Mouse (Mus musculus): Measurements from ENCODE around the gene Frmd4a. TPM values are rescaled to one million over a fixed set of nuclear protein-coding genes. Genes with fewer than 3 reads are reported as not detected.

The Frmd4a gene
- polyA plus RNA-seq, 1 experiment from 2014 or later, result 19.3 TPM

GRCm38 (mm10) chr2:4543417-4543775 is 525.9 kb downstream of the Frmd4a start:
- ATAC-seq (replicated peaks; ENCODE audit: extremely low read depth, insufficient read depth, low FRiP score), result no peak
- Histone ChIP-seq H3K4me3 (ENCODE audit: low read length) (no peak overlapping the region), H3K27me3 (ENCODE audit: control insufficient read depth, insufficient read depth, low read length) (no peaks in the 10 kb centered on the region), H3K36me3 (ENCODE audit: control insufficient read depth, insufficient read depth) (no peaks in the 10 kb centered on the region), H3K27ac (ENCODE audit: low read length) (no peak overlapping the region; the same call in 1 of the 2 replicates), H3K4me2 (ENCODE audit: low read depth, low read length) (no peak overlapping the region), H3K9me3 (replicated peaks; ENCODE audit: control insufficient read depth, low read length) (no peaks in the 10 kb centered on the region), H3K9ac (ENCODE audit: low read length) (no peak overlapping the region), H3K4me1 (ENCODE audit: control insufficient read depth, insufficient read depth, low read length) (peaks cover 37% of the 10 kb centered on the region)
- 42% methylated on average over 1 of the region's 1 CpGs for WGBS

- Histone ChIP-seq H3K4me3 (ENCODE audit: low read length) (no peak overlapping the region), H3K4me2 (ENCODE audit: low read depth, low read length) (peak overlapping the region; percentile 23; the same call in 1 of the 2 replicates), H3K27ac (ENCODE audit: low read length) (peak overlapping the region; percentile 79), H3K9me3 (replicated peaks; ENCODE audit: control insufficient read depth, low read length) (no peaks in the 10 kb centered on the region), H3K4me1 (ENCODE audit: control insufficient read depth, insufficient read depth, low read length) (peaks cover 37% of the 10 kb centered on the region), H3K27me3 (ENCODE audit: control insufficient read depth, insufficient read depth, low read length) (no peaks in the 10 kb centered on the region), H3K9ac (ENCODE audit: low read length) (no peak overlapping the region), H3K36me3 (ENCODE audit: control insufficient read depth, insufficient read depth) (no peaks in the 10 kb centered on the region)
- peak; percentile 54; the same call in 1 of the 2 replicates for ATAC-seq (replicated peaks; ENCODE audit: extremely low read depth, insufficient read depth, low FRiP score)
- 51% methylated on average over 5 of the region's 5 CpGs for WGBS
Observed at GRCm38 (mm10) chr2:4544360-4544759, 526.8 kb downstream of the Frmd4a start.

GRCm38 (mm10) chr2:4545261-4545660 is 527.7 kb downstream of the Frmd4a start:
- Histone ChIP-seq H3K9ac (ENCODE audit: low read length) (no peak overlapping the region), H3K4me2 (ENCODE audit: low read depth, low read length) (no peak overlapping the region), H3K27me3 (ENCODE audit: control insufficient read depth, insufficient read depth, low read length) (no peaks in the 10 kb centered on the region), H3K4me3 (ENCODE audit: low read length) (no peak overlapping the region), H3K9me3 (replicated peaks; ENCODE audit: control insufficient read depth, low read length) (no peaks in the 10 kb centered on the region), H3K4me1 (ENCODE audit: control insufficient read depth, insufficient read depth, low read length) (peaks cover 37% of the 10 kb centered on the region), H3K36me3 (ENCODE audit: control insufficient read depth, insufficient read depth) (no peaks in the 10 kb centered on the region), H3K27ac (ENCODE audit: low read length) (no peak overlapping the region)
- no peak for ATAC-seq (replicated peaks; ENCODE audit: extremely low read depth, insufficient read depth, low FRiP score)
- 84% methylated on average over 6 of the region's 6 CpGs for WGBS

GRCm38 (mm10) chr2:4547003-4547662 is 529.6 kb downstream of the Frmd4a start:
- 82% methylated on average over 5 of the region's 5 CpGs for WGBS
- ATAC-seq (replicated peaks; ENCODE audit: extremely low read depth, insufficient read depth, low FRiP score), result no peak

GRCm38 (mm10) chr2:4549271-4549670 is 531.8 kb downstream of the Frmd4a start:
- H3K27ac ChIP-seq (ENCODE audit: low read length), result no peak overlapping the region
- peaks cover 3% of the 10 kb centered on the region; the same call in 1 of the 2 replicates for H3K36me3 ChIP-seq (ENCODE audit: control insufficient read depth, insufficient read depth)
- ATAC-seq (replicated peaks; ENCODE audit: extremely low read depth, insufficient read depth, low FRiP score), result no peak
- no peak overlapping the region for H3K9ac ChIP-seq (ENCODE audit: low read length)
- H3K4me3 ChIP-seq (ENCODE audit: low read length), result no peak overlapping the region
- 86% methylated on average over 14 of the region's 14 CpGs for WGBS
- peaks cover 11% of the 10 kb centered on the region for H3K4me1 ChIP-seq (ENCODE audit: control insufficient read depth, insufficient read depth, low read length)
- no peaks in the 10 kb centered on the region for H3K9me3 ChIP-seq (replicated peaks; ENCODE audit: control insufficient read depth, low read length)
- H3K4me2 ChIP-seq (ENCODE audit: low read depth, low read length), result no peak overlapping the region
- H3K27me3 ChIP-seq (ENCODE audit: control insufficient read depth, insufficient read depth, low read length), result no peaks in the 10 kb centered on the region

More at GRCm38 (mm10) chr2:4547003-4547662, 529.6 kb downstream of the Frmd4a start:
- Histone ChIP-seq H3K9me3 (replicated peaks; ENCODE audit: control insufficient read depth, low read length) (no peaks in the 10 kb centered on the region), H3K4me2 (ENCODE audit: low read depth, low read length) (no peak overlapping the region), H3K27ac (ENCODE audit: low read length) (no peak overlapping the region), H3K36me3 (ENCODE audit: control insufficient read depth, insufficient read depth) (peaks cover 3% of the 10 kb centered on the region; the same call in 1 of the 2 replicates), H3K4me1 (ENCODE audit: control insufficient read depth, insufficient read depth, low read length) (peaks cover 32% of the 10 kb centered on the region), H3K9ac (ENCODE audit: low read length) (no peak overlapping the region), H3K4me3 (ENCODE audit: low read length) (no peak overlapping the region), H3K27me3 (ENCODE audit: control insufficient read depth, insufficient read depth, low read length) (no peaks in the 10 kb centered on the region)

GRCm38 (mm10) chr2:4550017-4550763 is 532.7 kb downstream of the Frmd4a start:
- Histone ChIP-seq H3K4me3 (ENCODE audit: low read length) (no peak overlapping the region), H3K27me3 (ENCODE audit: control insufficient read depth, insufficient read depth, low read length) (no peaks in the 10 kb centered on the region), H3K4me1 (ENCODE audit: control insufficient read depth, insufficient read depth, low read length) (peaks cover 7% of the 10 kb centered on the region), H3K36me3 (ENCODE audit: control insufficient read depth, insufficient read depth) (peaks cover 3% of the 10 kb centered on the region; the same call in 1 of the 2 replicates), H3K4me2 (ENCODE audit: low read depth, low read length) (no peak overlapping the region), H3K9me3 (replicated peaks; ENCODE audit: control insufficient read depth, low read length) (no peaks in the 10 kb centered on the region), H3K9ac (ENCODE audit: low read length) (no peak overlapping the region), H3K27ac (ENCODE audit: low read length) (no peak overlapping the region)
- 80% methylated on average over 10 of the region's 10 CpGs for WGBS
- no peak for ATAC-seq (replicated peaks; ENCODE audit: extremely low read depth, insufficient read depth, low FRiP score)

- H3K27ac ChIP-seq (ENCODE audit: low read length), result no peak overlapping the region
- H3K27me3 ChIP-seq (ENCODE audit: control insufficient read depth, insufficient read depth, low read length), result no peaks in the 10 kb centered on the region
- H3K4me3 ChIP-seq (ENCODE audit: low read length), result no peak overlapping the region
- peaks cover 20% of the 10 kb centered on the region for H3K4me1 ChIP-seq (ENCODE audit: control insufficient read depth, insufficient read depth, low read length)
- no peak overlapping the region for H3K9ac ChIP-seq (ENCODE audit: low read length)
- no peaks in the 10 kb centered on the region for H3K9me3 ChIP-seq (replicated peaks; ENCODE audit: control insufficient read depth, low read length)
- 26% methylated on average over 2 of the region's 2 CpGs for WGBS
- no peak overlapping the region for H3K4me2 ChIP-seq (ENCODE audit: low read depth, low read length)
- ATAC-seq (replicated peaks; ENCODE audit: extremely low read depth, insufficient read depth, low FRiP score), result no peak
- H3K36me3 ChIP-seq (ENCODE audit: control insufficient read depth, insufficient read depth), result peaks cover 3% of the 10 kb centered on the region; the same call in 1 of the 2 replicates
Observed at GRCm38 (mm10) chr2:4551438-4551837, 533.9 kb downstream of the Frmd4a start.

- Histone ChIP-seq H3K4me1 (ENCODE audit: control insufficient read depth, insufficient read depth, low read length) (peaks cover 24% of the 10 kb centered on the region), H3K27me3 (ENCODE audit: control insufficient read depth, insufficient read depth, low read length) (no peaks in the 10 kb centered on the region), H3K27ac (ENCODE audit: low read length) (no peak overlapping the region), H3K36me3 (ENCODE audit: control insufficient read depth, insufficient read depth) (peaks cover 3% of the 10 kb centered on the region; the same call in 1 of the 2 replicates), H3K4me2 (ENCODE audit: low read depth, low read length) (no peak overlapping the region), H3K9ac (ENCODE audit: low read length) (no peak overlapping the region), H3K4me3 (ENCODE audit: low read length) (no peak overlapping the region), H3K9me3 (replicated peaks; ENCODE audit: control insufficient read depth, low read length) (no peaks in the 10 kb centered on the region)
- no peak for ATAC-seq (replicated peaks; ENCODE audit: extremely low read depth, insufficient read depth, low FRiP score)
- WGBS, result 88% methylated on average over 2 of the region's 2 CpGs
Observed at GRCm38 (mm10) chr2:4551866-4552265, 534.3 kb downstream of the Frmd4a start.

- H3K9me3 ChIP-seq (replicated peaks; ENCODE audit: control insufficient read depth, low read length), result no peaks in the 10 kb centered on the region
- 80% methylated on average over 4 of the region's 4 CpGs for WGBS
- H3K4me3 ChIP-seq (ENCODE audit: low read length), result no peak overlapping the region
- no peak for ATAC-seq (replicated peaks; ENCODE audit: extremely low read depth, insufficient read depth, low FRiP score)
- H3K9ac ChIP-seq (ENCODE audit: low read length), result no peak overlapping the region
- H3K4me1 ChIP-seq (ENCODE audit: control insufficient read depth, insufficient read depth, low read length), result peaks cover 27% of the 10 kb centered on the region
- no peaks in the 10 kb centered on the region for H3K27me3 ChIP-seq (ENCODE audit: control insufficient read depth, insufficient read depth, low read length)
- peaks cover 3% of the 10 kb centered on the region; the same call in 1 of the 2 replicates for H3K36me3 ChIP-seq (ENCODE audit: control insufficient read depth, insufficient read depth)
- no peak overlapping the region for H3K27ac ChIP-seq (ENCODE audit: low read length)
- H3K4me2 ChIP-seq (ENCODE audit: low read depth, low read length), result no peak overlapping the region
Observed at GRCm38 (mm10) chr2:4552486-4552885, 535.0 kb downstream of the Frmd4a start.

Measured in heart, embryonic 16.5 days (tissue).